Mouse (Mus musculus): Measurements from ENCODE around the gene Il1rap. TPM values are rescaled to one million over a fixed set of nuclear protein-coding genes. Genes with fewer than 3 reads are reported as not detected.

The Il1rap gene
- polyA plus RNA-seq, 1 experiment, result 20.3 TPM

DNA sequence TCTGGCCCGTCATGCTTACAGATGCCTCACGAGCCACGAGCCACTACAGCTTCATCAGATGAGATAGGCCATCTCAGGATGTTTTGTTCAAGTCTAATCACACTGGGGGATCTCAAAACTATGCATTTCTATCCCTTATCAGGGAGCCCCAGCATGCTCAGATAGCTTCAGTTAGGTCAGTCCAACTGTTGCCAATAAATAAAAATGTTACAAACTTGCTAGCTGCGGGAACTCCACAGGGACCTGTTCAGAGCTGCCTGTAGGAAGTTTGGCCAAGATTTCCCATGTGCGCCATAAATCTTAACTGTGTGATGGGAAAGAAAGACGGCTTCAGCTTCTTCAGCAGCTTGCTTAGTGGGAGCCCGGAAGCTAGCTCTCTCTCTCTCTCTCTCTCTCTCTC, 15.8 kb downstream of the Il1rap start:
- no peaks in the 10 kb centered on the region for H3K27me3 ChIP-seq (ENCODE audit: control insufficient read depth, insufficient read depth, low read length)
- no peak overlapping the region for H3K27ac ChIP-seq (ENCODE audit: insufficient read depth, low read length)
- H3K4me3 ChIP-seq (replicated peaks; ENCODE audit: insufficient read depth, low read depth, low read length), result no peak overlapping the region
- WGBS, result 36% methylated on average over 7 of the region's 7 CpGs
- DNase-seq, result no peak
- no peak for TF ChIP-seq POLR2A (IDR thresholded peaks at IDR 0.05; ENCODE audit: borderline replicate concordance, insufficient read depth, low read length)
- no peak for TF ChIP-seq CTCF (IDR thresholded peaks at IDR 0.05; ENCODE audit: borderline replicate concordance, insufficient read depth, low read depth, low read length)
- no peaks in the 10 kb centered on the region for H3K4me1 ChIP-seq (ENCODE audit: control insufficient read depth, insufficient read depth, low read length)

DNA sequence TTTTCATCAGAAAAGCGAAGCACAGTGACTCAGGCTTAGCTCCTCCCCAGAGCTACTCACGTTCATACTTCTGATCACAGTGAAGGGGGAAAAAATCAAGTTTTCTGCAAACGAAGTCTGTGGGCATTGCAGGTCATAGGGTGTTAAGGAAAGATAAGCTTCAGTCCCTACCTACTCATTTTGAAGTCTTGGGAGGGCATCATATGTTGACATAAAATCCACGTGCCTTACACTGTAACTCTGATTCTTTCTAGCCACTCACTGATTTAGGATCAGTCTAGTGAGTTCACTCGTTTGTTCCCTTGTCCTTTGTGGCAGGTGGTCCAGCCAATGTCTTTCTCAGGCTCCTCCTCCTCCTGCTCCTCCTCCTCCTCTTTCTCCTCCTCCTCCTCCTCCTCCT, 17.1 kb downstream of the Il1rap start:
- Histone ChIP-seq H3K4me3 (replicated peaks; ENCODE audit: insufficient read depth, low read depth, low read length) (no peak overlapping the region), H3K27me3 (ENCODE audit: control insufficient read depth, insufficient read depth, low read length) (no peaks in the 10 kb centered on the region), H3K27ac (ENCODE audit: insufficient read depth, low read length) (no peak overlapping the region), H3K4me1 (ENCODE audit: control insufficient read depth, insufficient read depth, low read length) (no peaks in the 10 kb centered on the region)
- no peak for TF ChIP-seq POLR2A (IDR thresholded peaks at IDR 0.05; ENCODE audit: borderline replicate concordance, insufficient read depth, low read length)
- no peak for TF ChIP-seq CTCF (IDR thresholded peaks at IDR 0.05; ENCODE audit: borderline replicate concordance, insufficient read depth, low read depth, low read length)
- WGBS, result 70% methylated on average over 5 of the region's 5 CpGs
- DNase-seq, result no peak

DNA sequence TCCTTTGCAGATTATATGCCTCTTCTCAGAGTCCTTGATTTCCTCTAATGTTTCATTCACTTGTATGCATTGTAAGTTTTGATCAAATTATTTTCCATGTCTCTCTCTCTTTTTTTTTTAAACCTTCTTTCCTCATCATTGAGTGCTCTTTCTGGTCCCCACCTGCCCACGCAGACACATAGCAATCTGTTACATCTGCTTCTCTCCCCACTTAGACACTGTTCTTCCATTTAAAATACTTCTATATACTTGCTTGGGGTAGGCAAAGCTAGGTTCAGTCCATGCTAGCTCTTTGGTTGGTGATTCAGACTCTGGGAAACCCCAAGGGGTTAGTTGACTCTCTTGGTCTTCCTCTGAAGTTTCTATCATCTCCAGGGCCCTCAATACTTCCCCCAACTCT, 20.0 kb downstream of the Il1rap start:
- DNase-seq, result no peak
- no peaks in the 10 kb centered on the region for H3K4me1 ChIP-seq (ENCODE audit: control insufficient read depth, insufficient read depth, low read length)
- no peak overlapping the region for H3K27ac ChIP-seq (ENCODE audit: insufficient read depth, low read length)
- no peaks in the 10 kb centered on the region for H3K27me3 ChIP-seq (ENCODE audit: control insufficient read depth, insufficient read depth, low read length)
- TF ChIP-seq CTCF (IDR thresholded peaks at IDR 0.05; ENCODE audit: borderline replicate concordance, insufficient read depth, low read depth, low read length), result no peak
- no peak for TF ChIP-seq POLR2A (IDR thresholded peaks at IDR 0.05; ENCODE audit: borderline replicate concordance, insufficient read depth, low read length)
- H3K4me3 ChIP-seq (replicated peaks; ENCODE audit: insufficient read depth, low read depth, low read length), result no peak overlapping the region
- WGBS, result 90% methylated on average over 1 of the region's 1 CpGs

- Histone ChIP-seq H3K4me3 (replicated peaks; ENCODE audit: insufficient read depth, low read depth, low read length) (no peak overlapping the region), H3K27me3 (ENCODE audit: control insufficient read depth, insufficient read depth, low read length) (no peaks in the 10 kb centered on the region), H3K27ac (ENCODE audit: insufficient read depth, low read length) (no peak overlapping the region), H3K4me1 (ENCODE audit: control insufficient read depth, insufficient read depth, low read length) (no peaks in the 10 kb centered on the region)
- TF ChIP-seq POLR2A (IDR thresholded peaks at IDR 0.05; ENCODE audit: borderline replicate concordance, insufficient read depth, low read length) (no peak), CTCF (IDR thresholded peaks at IDR 0.05; ENCODE audit: borderline replicate concordance, insufficient read depth, low read depth, low read length) (no peak)
- no peak for DNase-seq
- WGBS, result 50% methylated on average over 3 of the region's 3 CpGs
Measured at GRCm38 (mm10) chr16:26604621-26605020, 23.1 kb downstream of the Il1rap start.

GRCm38 (mm10) chr16:26608003-26608402, 26.5 kb downstream of the Il1rap start:
- H3K27me3 ChIP-seq (ENCODE audit: control insufficient read depth, insufficient read depth, low read length), result no peaks in the 10 kb centered on the region
- WGBS, result 88% methylated on average over 2 of the region's 2 CpGs
- H3K4me3 ChIP-seq (replicated peaks; ENCODE audit: insufficient read depth, low read depth, low read length), result no peak overlapping the region
- TF ChIP-seq CTCF (IDR thresholded peaks at IDR 0.05; ENCODE audit: borderline replicate concordance, insufficient read depth, low read depth, low read length), result no peak
- TF ChIP-seq POLR2A (IDR thresholded peaks at IDR 0.05; ENCODE audit: borderline replicate concordance, insufficient read depth, low read length), result no peak
- DNase-seq, result no peak
- no peak overlapping the region for H3K27ac ChIP-seq (ENCODE audit: insufficient read depth, low read length)
- H3K4me1 ChIP-seq (ENCODE audit: control insufficient read depth, insufficient read depth, low read length), result no peaks in the 10 kb centered on the region

- H3K27me3 ChIP-seq (ENCODE audit: control insufficient read depth, insufficient read depth, low read length), result no peaks in the 10 kb centered on the region
- TF ChIP-seq POLR2A (IDR thresholded peaks at IDR 0.05; ENCODE audit: borderline replicate concordance, insufficient read depth, low read length) (no peak), CTCF (IDR thresholded peaks at IDR 0.05; ENCODE audit: borderline replicate concordance, insufficient read depth, low read depth, low read length) (no peak)
- H3K27ac ChIP-seq (ENCODE audit: insufficient read depth, low read length), result no peak overlapping the region
- 52% methylated on average over 1 of the region's 1 CpGs for WGBS
- H3K4me1 ChIP-seq (ENCODE audit: control insufficient read depth, insufficient read depth, low read length), result no peaks in the 10 kb centered on the region
- H3K4me3 ChIP-seq (replicated peaks; ENCODE audit: insufficient read depth, low read depth, low read length), result no peak overlapping the region
- no peak for DNase-seq
Measured at GRCm38 (mm10) chr16:26610508-26610907, 29.0 kb downstream of the Il1rap start.

- no peak for TF ChIP-seq POLR2A (IDR thresholded peaks at IDR 0.05; ENCODE audit: borderline replicate concordance, insufficient read depth, low read length)
- no peak for TF ChIP-seq CTCF (IDR thresholded peaks at IDR 0.05; ENCODE audit: borderline replicate concordance, insufficient read depth, low read depth, low read length)
- 30% methylated on average over 10 of the region's 10 CpGs for WGBS
- Histone ChIP-seq H3K27me3 (ENCODE audit: control insufficient read depth, insufficient read depth, low read length) (no peaks in the 10 kb centered on the region), H3K27ac (ENCODE audit: insufficient read depth, low read length) (no peak overlapping the region), H3K4me3 (replicated peaks; ENCODE audit: insufficient read depth, low read depth, low read length) (no peak overlapping the region), H3K4me1 (ENCODE audit: control insufficient read depth, insufficient read depth, low read length) (no peaks in the 10 kb centered on the region)
- DNase-seq, result peak; percentile 4 to 11
Measured at GRCm38 (mm10) chr16:26612499-26613220, 31.2 kb downstream of the Il1rap start.

- no peak for TF ChIP-seq CTCF (IDR thresholded peaks at IDR 0.05; ENCODE audit: borderline replicate concordance, insufficient read depth, low read depth, low read length)
- TF ChIP-seq POLR2A (IDR thresholded peaks at IDR 0.05; ENCODE audit: borderline replicate concordance, insufficient read depth, low read length), result no peak
- Histone ChIP-seq H3K27ac (ENCODE audit: insufficient read depth, low read length) (no peak overlapping the region), H3K4me3 (replicated peaks; ENCODE audit: insufficient read depth, low read depth, low read length) (no peak overlapping the region), H3K4me1 (ENCODE audit: control insufficient read depth, insufficient read depth, low read length) (no peaks in the 10 kb centered on the region), H3K27me3 (ENCODE audit: control insufficient read depth, insufficient read depth, low read length) (no peaks in the 10 kb centered on the region)
- 94% methylated on average over 1 of the region's 1 CpGs for WGBS
- no peak for DNase-seq
Measured at GRCm38 (mm10) chr16:26623141-26623540, 41.6 kb downstream of the Il1rap start.
